8 mouse cellular contexts compared by ENCODE assay signal in genomic region chr15:26895251-26895711, GRCm38 (mm10). TPM values are rescaled to one million over a fixed set of nuclear protein-coding genes. Genes with fewer than 3 reads are reported as not detected.
DNase-seq lines count a peak whose midpoint lies in the region; ATAC-seq and TF ChIP-seq lines count a peak whose summit lies in the region.

TSS of gene Fbxl7 (minus strand) at chr15:26895580.

- DNase-seq in heart, adult 8-10 months (ENCODE audit: low spot score): peak; percentile 87
- peak; percentile 74 to 75 for DNase-seq in kidney, adult 8-10 months

- H3K9ac ChIP-seq in embryonic facial prominence, embryonic 13.5 days: peak within 1 kb of the TSS; percentile 91
- H3K9ac ChIP-seq in limb, embryonic 15.5 days: peak within 1 kb of the TSS; percentile 78

- no peaks in the 10 kb centered on the region for H3K9me3 ChIP-seq in erythroblast, embryonic 14.5 days (ENCODE audit: control insufficient read depth, low read length)
- H3K9me3 ChIP-seq in embryonic facial prominence, embryonic 13.5 days: no peaks in the 10 kb centered on the region
- H3K9me3 ChIP-seq in limb, embryonic 15.5 days: no peaks in the 10 kb centered on the region

- H3K79me2 ChIP-seq in myocyte (ENCODE audit: control insufficient read depth, insufficient read depth): peaks cover 5% of the 10 kb centered on the region

- H3K4me3 ChIP-seq in erythroblast, embryonic 14.5 days (replicated peaks): peak within 1 kb of the TSS; percentile 42
- H3K4me3 ChIP-seq in embryonic facial prominence, embryonic 13.5 days: peak within 1 kb of the TSS; percentile 73
- H3K4me3 ChIP-seq in limb, embryonic 15.5 days: peak within 1 kb of the TSS; percentile 85
- peak within 1 kb of the TSS; percentile 49 for H3K4me3 ChIP-seq in myocyte
- peak within 1 kb of the TSS; percentile 66 for H3K4me3 ChIP-seq in testis, adult 2 months (ENCODE audit: control insufficient read depth, low read depth, low read length)

- H3K4me2 ChIP-seq in embryonic facial prominence, embryonic 13.5 days: peak within 1 kb of the TSS; percentile 70
- peak within 1 kb of the TSS; percentile 75 for H3K4me2 ChIP-seq in limb, embryonic 15.5 days
- H3K4me2 ChIP-seq in myocyte (ENCODE audit: low read depth): peak within 1 kb of the TSS; percentile 97

- peak; percentile 99 for TF ChIP-seq POLR2A in myocyte (IDR thresholded peaks at IDR 0.05; ENCODE audit: insufficient read length, low read depth)
- TF ChIP-seq POLR2A in testis, adult 2 months (IDR thresholded peaks at IDR 0.05; ENCODE audit: control insufficient read depth, low read depth, low read length): no peak

- under 1% methylated on average over 57 of the region's 58 CpGs for WGBS in embryonic facial prominence, embryonic 13.5 days
- under 1% methylated on average over 47 of the region's 58 CpGs for WGBS in limb, embryonic 15.5 days

- peaks cover 25% of the 10 kb centered on the region for H3K27me3 ChIP-seq in erythroblast, embryonic 14.5 days (ENCODE audit: control insufficient read depth)
- H3K27me3 ChIP-seq in embryonic facial prominence, embryonic 13.5 days: no peaks in the 10 kb centered on the region
- H3K27me3 ChIP-seq in limb, embryonic 15.5 days: no peaks in the 10 kb centered on the region
- H3K27me3 ChIP-seq in myocyte (ENCODE audit: control insufficient read depth, insufficient read depth, insufficient read length): no peaks in the 10 kb centered on the region
- H3K27me3 ChIP-seq in testis, adult 2 months (ENCODE audit: control insufficient read depth, insufficient read depth, low read length): no peaks in the 10 kb centered on the region

- H3K4me1 ChIP-seq in erythroblast, embryonic 14.5 days (ENCODE audit: control insufficient read depth): no peaks in the 10 kb centered on the region
- peaks cover 22% of the 10 kb centered on the region for H3K4me1 ChIP-seq in embryonic facial prominence, embryonic 13.5 days
- H3K4me1 ChIP-seq in limb, embryonic 15.5 days: peaks cover 12% of the 10 kb centered on the region
- H3K4me1 ChIP-seq in testis, adult 2 months (ENCODE audit: control insufficient read depth, insufficient read depth, low read length): no peaks in the 10 kb centered on the region; the same call in 1 of the 2 replicates

- H3K27ac ChIP-seq in embryonic facial prominence, embryonic 13.5 days: peak within 1 kb of the TSS; percentile 98
- peak within 1 kb of the TSS; percentile 95 for H3K27ac ChIP-seq in limb, embryonic 15.5 days
- peak within 1 kb of the TSS; percentile 18 for H3K27ac ChIP-seq in testis, adult 2 months (ENCODE audit: control insufficient read depth, insufficient read depth, low read depth, low read length)

- no peak for ATAC-seq in erythroblast, adult 5-6 weeks (replicated peaks; ENCODE audit: low FRiP score, poor library complexity, severe bottlenecking)
- peak; percentile 79 for ATAC-seq in embryonic facial prominence, embryonic 13.5 days (ENCODE audit: insufficient number of reproducible peaks, insufficient read depth, low FRiP score, low TSS enrichment, low read depth)
- ATAC-seq in limb, embryonic 15.5 days (ENCODE audit: insufficient number of reproducible peaks, low FRiP score, low TSS enrichment, low read depth): peak; percentile 88

- H3ac ChIP-seq in myocyte (ENCODE audit: control insufficient read depth, insufficient read length): peak within 1 kb of the TSS; percentile 52

- TF ChIP-seq CTCF in testis, adult 2 months (IDR thresholded peaks at IDR 0.05; ENCODE audit: control insufficient read depth, insufficient read depth, insufficient replicate concordance, low read depth, low read length): no peak

- no peaks in the 10 kb centered on the region for H3K36me3 ChIP-seq in erythroblast, embryonic 14.5 days (ENCODE audit: control insufficient read depth)
- no peaks in the 10 kb centered on the region for H3K36me3 ChIP-seq in embryonic facial prominence, embryonic 13.5 days
- H3K36me3 ChIP-seq in limb, embryonic 15.5 days: no peaks in the 10 kb centered on the region
- no peaks in the 10 kb centered on the region for H3K36me3 ChIP-seq in myocyte (ENCODE audit: control insufficient read depth, insufficient read depth)
- no peaks in the 10 kb centered on the region for H3K36me3 ChIP-seq in testis, adult 2 months (ENCODE audit: control insufficient read depth, insufficient read depth, low read length)

TF ChIP-seq in myocyte, 11 proteins besides CTCF, POLR2A, EP300 and RAD21:
- TF ChIP-seq TCF3 (IDR thresholded peaks at IDR 0.05; ENCODE audit: insufficient read length, low read depth) (peak; percentile 12), SRF (IDR thresholded peaks at IDR 0.05; ENCODE audit: control insufficient read depth, insufficient read length, low read depth) (no peak), POLR2AphosphoS2 (IDR thresholded peaks at IDR 0.05; ENCODE audit: insufficient read length, low read depth) (peak; percentile 91), MYOG (IDR thresholded peaks at IDR 0.05; ENCODE audit: control insufficient read depth in 1 of 3, insufficient read depth in 1 of 3, insufficient read length in 2 of 3, low read depth in 2 of 3) (peak in 2 of 3 experiments; percentile 66 to 84), MYOD1 (IDR thresholded peaks at IDR 0.05; ENCODE audit: control insufficient read depth in 1 of 3, insufficient read length in 2 of 3, low read depth in 2 of 3) (peak in 2 of 3 experiments; percentile 8 to 59), REST (IDR thresholded peaks at IDR 0.05; ENCODE audit: insufficient read depth, insufficient read length) (no peak)
TF ChIP-seq in myocyte: peak in this region for 4.

RNA-seq across cellular contexts. Expression of gene Fbxl7, which starts in this region (rescaled TPM):
- not detected in 2 replicates for polyA plus RNA-seq in erythroblast, embryonic 14.5 days (2012)
- not detected in 2 replicates for total RNA-seq in erythroblast, adult 5-6 weeks (2015; ENCODE audit: low replicate concordance)
- total RNA-seq in erythroblast, adult 5-6 weeks (2017; ENCODE audit: low replicate concordance): not detected in 2 replicates
- polyA plus RNA-seq in embryonic facial prominence, embryonic 13.5 days (2015; fragmentation: Nextera tagmentation; extraction: Ambion mirVana): 37.3 and 39.7 TPM in 2 replicates
- 1 to 10 TPM; 1.5 to 2.5 (median 2.2) TPM for total RNA-seq in heart, adult 8-10 months (2022)
- polyA plus RNA-seq in limb, embryonic 15.5 days (2015; fragmentation: Nextera tagmentation; extraction: Ambion mirVana): 11.4 and 15.2 TPM in 2 replicates
- polyA plus RNA-seq in myocyte (2012; fragmentation: generic; extraction: Trizol): 8.3 TPM
- polyA plus RNA-seq in testis, adult 2 months (2012; rRNA removed): 0.56 and 0.59 TPM in 2 replicates

Comparison
In these comparisons a context has a peak if more than half of its experiments do, and no peak if none do; other contexts are left out.
1. H3K27ac ChIP-seq: peak in every context shown above with its lines; median percentile 98 in embryonic facial prominence, embryonic 13.5 days; 95 in limb, embryonic 15.5 days; 18 in testis, adult 2 months.